Mouse (Mus musculus) forebrain, embryonic 11.5 days (tissue): ENCODE measurements at regions not wholly inside any gene's neighbourhood (a gene's known extent, or its start where the extent isn't known, plus 50 kb on each side); places are given as distances from the start of the nearest gene placed in this dataset.

Experiments used
- ATAC-seq: fragments of 200-750 bp; cut with Nextera tagmentation; replicated peaks from 2 replicates; pipeline ENCODE4 v1.8.0; 2017; ENCODE audit warnings: moderate TSS enrichment; ENCODE audit not compliant: low FRiP score
- DNase-seq: peaks from one replicate; pipeline ENCODE4 v3.0.0-alpha.2; 2017; ENCODE audit warnings: low spot score
- H3K27ac ChIP-seq: fragments of 300-500 bp; sonication (generic); 2 replicates; pipeline ENCODE4 v1.5.1; 2014; ENCODE audit warnings: low read depth, low read length
- H3K27me3 ChIP-seq: fragments of 300-500 bp; sonication (generic); 2 replicates; pipeline ENCODE4 v1.6.1; 2014; ENCODE audit warnings: mild to moderate bottlenecking, low read length, mixed read lengths; ENCODE audit not compliant: control insufficient read depth, insufficient read depth
- H3K36me3 ChIP-seq: fragments of 300-500 bp; sonication (generic); 2 replicates; pipeline ENCODE4 v1.6.1; 2014; ENCODE audit warnings: mild to moderate bottlenecking, low read length, moderate library complexity, mixed read lengths; ENCODE audit not compliant: control insufficient read depth, insufficient read depth
- H3K4me1 ChIP-seq: fragments of 300-500 bp; sonication (generic); replicated peaks from 2 replicates; pipeline ENCODE4 v1.6.1; 2014; ENCODE audit warnings: low read length, mixed read lengths; ENCODE audit not compliant: control insufficient read depth, insufficient read depth
- H3K4me2 ChIP-seq: fragments of 300-500 bp; sonication (generic); 2 replicates; pipeline ENCODE4 v1.6.1; 2014; ENCODE audit warnings: low read depth, mild to moderate bottlenecking, low read length, moderate library complexity, mixed read lengths; ENCODE audit not compliant: severe bottlenecking
- H3K4me3 ChIP-seq: fragments of 300-500 bp; sonication (generic); 2 replicates; pipeline ENCODE4 v1.5.1; 2014; ENCODE audit warnings: low read depth, low read length
- H3K9ac ChIP-seq: fragments of 300-500 bp; sonication (generic); 2 replicates; pipeline ENCODE4 v1.6.1; 2014; ENCODE audit warnings: low read length
- H3K9me3 ChIP-seq: fragments of 300-500 bp; sonication (generic); 2 replicates; pipeline ENCODE4 v1.6.1; 2016; ENCODE audit warnings: low read length, mixed read lengths; ENCODE audit not compliant: control insufficient read depth
- WGBS: fragments of 180-500 bp; shearing (Covaris S2); extraction: QIAGEN DNeasy Blood & Tissue Kit; methylation state at CpG from one replicate; pipeline ENCODE4 v1.1.7; 2014; 5-methylcytosine and 5-hydroxymethylcytosine counted together

- peak; percentile 76 for ATAC-seq
- WGBS, result 24% methylated on average over 5 of the region's 5 CpGs
Observed at GRCm38 (mm10) chr4:28754960-28755692, 57.8 kb upstream of the Epha7 start.

GRCm38 (mm10) chr4:28762378-28762777 is 50.6 kb upstream of the Epha7 start:
- Histone ChIP-seq H3K4me3 (no peak overlapping the region), H3K36me3 (no peaks in the 10 kb centered on the region), H3K27me3 (no peaks in the 10 kb centered on the region), H3K4me1 (no peaks in the 10 kb centered on the region), H3K27ac (no peak overlapping the region), H3K4me2 (no peak overlapping the region), H3K9ac (no peak overlapping the region), H3K9me3 (no peaks in the 10 kb centered on the region)
- 71% methylated on average over 2 of the region's 2 CpGs for WGBS
- ATAC-seq, result no peak
- DNase-seq, result no peak

More at GRCm38 (mm10) chr4:28754960-28755692, 57.8 kb upstream of the Epha7 start:
- Histone ChIP-seq H3K4me1 (no peaks in the 10 kb centered on the region), H3K36me3 (no peaks in the 10 kb centered on the region), H3K27me3 (no peaks in the 10 kb centered on the region), H3K4me3 (no peak overlapping the region), H3K9me3 (no peaks in the 10 kb centered on the region), H3K9ac (no peak overlapping the region), H3K27ac (no peak overlapping the region), H3K4me2 (no peak overlapping the region)
- peak; percentile 55 for DNase-seq
